ENCODE assay signal across 7 mouse cellular contexts in genomic region chr3:107491459-107491858, GRCm38 (mm10). TPM values are rescaled to one million over a fixed set of nuclear protein-coding genes. Genes with fewer than 3 reads are reported as not detected.
DNase-seq lines count a peak whose midpoint lies in the region; ATAC-seq lines count a peak whose summit lies in the region.

No protein-coding gene starts in this region.

- DNase-seq in retina, postnatal 1 day, result peak; percentile 47
- DNase-seq in retina, embryonic 14.5 days (ENCODE audit: low spot score), result no peak
- DNase-seq in left cerebral cortex, postnatal 14 days (ENCODE audit: low spot score in 2 of 2), result peak; percentile 86 to 87
- DNase-seq in right cerebral cortex, adult 2 months (ENCODE audit: low spot score in 2 of 2), result peak; percentile 64 to 67
- no peak for DNase-seq in urinary bladder, adult 2 months (ENCODE audit: low spot score)

- no peaks in the 10 kb centered on the region for H3K9me3 ChIP-seq in embryonic facial prominence, embryonic 13.5 days
- H3K9me3 ChIP-seq in hindbrain, embryonic 12.5 days (replicated peaks), result no peaks in the 10 kb centered on the region

- peak overlapping the region; percentile 85 for H3K27ac ChIP-seq in embryonic facial prominence, embryonic 13.5 days
- peak overlapping the region; percentile 57; the same call in 1 of the 2 replicates for H3K27ac ChIP-seq in hindbrain, embryonic 12.5 days

- peak overlapping the region; percentile 31 for H3K4me2 ChIP-seq in embryonic facial prominence, embryonic 13.5 days
- no peak overlapping the region for H3K4me2 ChIP-seq in hindbrain, embryonic 12.5 days (replicated peaks)

- no peak overlapping the region; the same call in 1 of the 2 replicates for H3K9ac ChIP-seq in embryonic facial prominence, embryonic 13.5 days
- H3K9ac ChIP-seq in hindbrain, embryonic 12.5 days, result no peak overlapping the region

- WGBS in embryonic facial prominence, embryonic 13.5 days, result 16% methylated on average over 6 of the region's 6 CpGs
- WGBS in hindbrain, embryonic 12.5 days, result 38% methylated on average over 6 of the region's 6 CpGs

- H3K27me3 ChIP-seq in embryonic facial prominence, embryonic 13.5 days, result no peaks in the 10 kb centered on the region
- no peaks in the 10 kb centered on the region for H3K27me3 ChIP-seq in hindbrain, embryonic 12.5 days

- H3K4me1 ChIP-seq in embryonic facial prominence, embryonic 13.5 days, result peaks cover 40% of the 10 kb centered on the region
- H3K4me1 ChIP-seq in hindbrain, embryonic 12.5 days, result peaks cover 11% of the 10 kb centered on the region

- peaks cover 16% of the 10 kb centered on the region for H3K36me3 ChIP-seq in embryonic facial prominence, embryonic 13.5 days
- H3K36me3 ChIP-seq in hindbrain, embryonic 12.5 days, result no peaks in the 10 kb centered on the region

- intact Hi-C loops in left cerebral cortex, postnatal 14 days (cut with DNase I), result no loop called here

- no peak overlapping the region for H3K4me3 ChIP-seq in embryonic facial prominence, embryonic 13.5 days
- H3K4me3 ChIP-seq in hindbrain, embryonic 12.5 days, result no peak overlapping the region

- ATAC-seq in embryonic facial prominence, embryonic 13.5 days (ENCODE audit: insufficient number of reproducible peaks, insufficient read depth, low FRiP score, low TSS enrichment, low read depth), result peak; percentile 89
- ATAC-seq in hindbrain, embryonic 12.5 days (ENCODE audit: low FRiP score), result peak; percentile 80

RNA-seq across cellular contexts. Expression of gene Slc6a17, which starts 26.4 kb away (rescaled TPM):
- 9.5 and 10.3 TPM in 2 replicates for polyA plus RNA-seq in embryonic facial prominence, embryonic 13.5 days (2015; fragmentation: Nextera tagmentation; extraction: Ambion mirVana)
- 5.6 and 5.7 TPM in 2 replicates for polyA plus RNA-seq in hindbrain, embryonic 12.5 days (2016; fragmentation: Nextera tagmentation; extraction: Ambion mirVana)
- total RNA-seq in left cerebral cortex, postnatal 14 days (2021), result 100 to 1,000 TPM; 365 to 381 TPM
- polyA plus RNA-seq in urinary bladder, adult 2 months (2012; rRNA removed), result 15.9 and 21.1 TPM in 2 replicates

RNA-seq across cellular contexts. Expression of gene Kcnc4, which starts 32.1 kb away (rescaled TPM):
- polyA plus RNA-seq in embryonic facial prominence, embryonic 13.5 days (2015; fragmentation: Nextera tagmentation; extraction: Ambion mirVana), result 0.21 and 0.22 TPM in 2 replicates
- polyA plus RNA-seq in hindbrain, embryonic 12.5 days (2016; fragmentation: Nextera tagmentation; extraction: Ambion mirVana), result 0.71 and 0.73 TPM in 2 replicates
- 10 to 100 TPM; 61.7 to 74.6 TPM for total RNA-seq in left cerebral cortex, postnatal 14 days (2021)
- 9.1 and 10.5 TPM in 2 replicates for polyA plus RNA-seq in urinary bladder, adult 2 months (2012; rRNA removed)

Comparison
In these comparisons a context has a peak if more than half of its experiments do, and no peak if none do; other contexts are left out.
1. DNase-seq: peak in retina, postnatal 1 day (single experiment), left cerebral cortex, postnatal 14 days (2 of 2) and right cerebral cortex, adult 2 months (2 of 2); none in retina, embryonic 14.5 days (single experiment) and urinary bladder, adult 2 months (single experiment).